Mouse (Mus musculus) left cerebral cortex, postnatal 4 days (tissue): ENCODE results near the gene Irgq. TPM values are rescaled to one million over a fixed set of nuclear protein-coding genes. Genes with fewer than 3 reads are reported as not detected.
A peak's percentile ranks its signal among the peaks of the same experiment; 100 is the strongest.

ENCODE experiments used
- DNase-seq: peaks from one replicate; pipeline ENCODE4 v3.0.0-alpha.2; 2022
- intact Hi-C: fragments of 180-260 bp; cut with DNase I; formaldehyde crosslinking; loops from one replicate; pipeline ENCODE4 v1.15.1; 2025
- total RNA-seq, 2 experiments: library from RNA; stranded (reverse); gene quantifications; 2 replicates each; pipeline ENCODE4 v1.2.3; 2021

The Irgq gene
- total RNA-seq, 2 experiments from 2014 or later, result 118 to 120 TPM

DNA sequence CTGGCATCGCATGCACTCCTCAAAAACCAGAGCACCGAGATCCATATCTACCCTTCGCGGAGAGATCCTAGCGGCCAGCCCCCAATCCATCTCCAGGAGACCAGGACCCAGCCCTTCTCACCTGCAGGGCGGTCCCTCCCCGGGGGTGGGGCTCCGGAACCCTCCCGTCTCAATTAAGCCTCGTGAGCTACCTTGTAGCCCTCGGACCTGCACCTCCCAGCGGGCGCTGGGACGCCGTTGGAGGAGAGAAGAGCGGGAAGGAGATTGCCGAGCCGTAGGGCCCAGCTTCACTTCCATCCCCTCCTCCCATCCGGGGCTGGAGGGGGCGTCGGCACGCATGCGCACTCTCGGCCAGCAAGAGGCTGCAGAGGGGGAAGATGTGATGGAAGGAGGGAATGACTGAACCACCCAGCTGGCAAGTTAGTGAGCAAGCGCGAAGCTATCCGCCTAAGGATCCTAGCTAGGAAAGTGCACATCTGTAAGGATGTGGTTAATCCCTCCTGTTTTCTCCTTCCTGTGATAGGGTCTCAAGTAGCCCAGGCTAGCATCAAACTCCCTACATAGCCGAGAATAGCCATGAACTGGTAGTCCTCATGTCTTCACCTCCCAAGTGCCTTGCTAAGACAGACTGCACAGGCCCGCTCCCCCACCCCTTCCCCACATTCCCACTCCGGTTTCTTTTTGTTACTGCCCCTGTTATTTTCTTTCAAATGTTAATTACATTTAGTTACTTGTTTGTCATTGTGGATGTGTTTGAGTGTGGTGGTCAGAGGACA is 57.0 kb downstream of the Irgq start, which contains the start of the genes Ethe1 and Zfp575:
Gene Ethe1 (plus strand): TSS at position 214 of the 776 bp plus-strand sequence.
Gene Zfp575 (minus strand): TSS at position 312 of the 776 bp plus-strand sequence.
- DNase-seq, result peak; percentile 88
- intact Hi-C loops, result no loop called here

Other genes starting within 250 kb of the Irgq start
- gene Zfp61, start 229.5 kb upstream of the Irgq start, total RNA-seq, result 10 to 100 TPM; 26.4 to 28.8 TPM
- 10 to 100 TPM; 12.3 to 13.4 TPM for gene Zfp94, start 214.0 kb upstream of the Irgq start, total RNA-seq
- gene Tescl, start 196.8 kb upstream of the Irgq start, total RNA-seq, result under 1 TPM in 1 of 2 experiments, not detected in 1; 0.46 TPM
- not detected for gene Lypd5, start 181.5 kb upstream of the Irgq start, total RNA-seq
- under 1 TPM; 0.34 to 0.48 TPM for gene Kcnn4, start 160.4 kb upstream of the Irgq start, total RNA-seq
- gene Smg9, start 131.1 kb upstream of the Irgq start, total RNA-seq, result 10 to 100 TPM; 42.0 to 43.2 TPM
- gene Irgc1, start 78.4 kb upstream of the Irgq start, total RNA-seq, result not detected
- 1 to 10 TPM; 1.0 to 1.2 TPM for gene Plaur, start 68.2 kb upstream of the Irgq start, total RNA-seq
- gene Cadm4, start 48.7 kb upstream of the Irgq start, total RNA-seq, result 100 to 1,000 TPM; 332 to 353 TPM
- 100 to 1,000 TPM; 105 to 108 TPM for gene Zfp428, start 23.7 kb upstream of the Irgq start, total RNA-seq
- gene AC161166.1, start 18.2 kb upstream of the Irgq start, total RNA-seq, result not detected
- gene Pinlyp, start 15.4 kb downstream of the Irgq start, total RNA-seq, result under 1 TPM in 1 of 2 experiments, not detected in 1; 0.48 TPM
- 10 to 100 TPM; 48.8 to 49.3 TPM for gene Xrcc1, start 15.6 kb downstream of the Irgq start, total RNA-seq
- gene Ethe1, start 56.9 kb downstream of the Irgq start, total RNA-seq, result 10 to 100 TPM; 16.1 to 17.5 TPM
- gene Zfp575, start 57.0 kb downstream of the Irgq start, total RNA-seq, result 10 to 100 TPM; 11.7 to 13.0 TPM
- under 1 TPM; 0.48 to 0.72 TPM for gene Phldb3, start 80.1 kb downstream of the Irgq start, total RNA-seq
- under 1 TPM; 0.68 to 0.77 TPM for gene Lypd3, start 105.9 kb downstream of the Irgq start, total RNA-seq
- gene Tex101, start 146.0 kb downstream of the Irgq start, total RNA-seq, result not detected
- not detected for gene BC049730, start 178.6 kb downstream of the Irgq start, total RNA-seq
- not detected for gene Gm4763, start 196.2 kb downstream of the Irgq start, total RNA-seq
- not detected for gene Cd177, start 229.6 kb downstream of the Irgq start, total RNA-seq
- not detected for gene Ceacam10, start 246.5 kb downstream of the Irgq start, total RNA-seq